Mouse (Mus musculus): Measurements from ENCODE around the gene Gm20605.

DNA sequence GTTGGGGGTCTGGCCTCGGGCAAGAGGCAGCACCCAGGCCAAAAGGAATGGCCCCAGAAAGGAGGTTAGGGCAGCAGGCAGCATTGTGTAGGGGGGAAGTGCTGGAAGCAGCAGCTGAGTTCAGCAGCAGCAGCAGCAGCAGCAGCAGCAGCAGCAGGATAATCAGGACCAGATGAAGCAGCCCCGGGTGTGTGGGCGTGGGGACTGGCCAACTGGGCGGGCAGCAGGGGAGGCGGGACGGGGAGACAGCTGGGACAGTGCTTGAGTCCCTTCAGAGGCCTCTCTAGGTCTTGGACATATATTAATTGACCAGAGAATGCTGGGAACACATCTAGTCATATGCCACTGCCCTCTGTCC lies 17.8 kb upstream of the Gm20605 start:
- TF ChIP-seq CTCF (conservative IDR thresholded peaks at IDR 0.05; ENCODE audit: insufficient read depth, insufficient read length, low read depth, low read length) (no peak), POLR2A (IDR thresholded peaks at IDR 0.05; ENCODE audit: low read depth, low read length) (no peak)
